Mouse (Mus musculus) ES-E14 (cell line): ENCODE measurements around the gene Ptcra.

Source experiments
- CHD2 ChIP-seq: IDR thresholded peaks from 2 replicates; pipeline ENCODE4 v1.6.1; 2014; ENCODE audit warnings: mild to moderate bottlenecking, low read depth, low read length, inconsistent platforms
- MAFK ChIP-seq: IDR thresholded peaks from 2 replicates; pipeline ENCODE4 v1.6.1; 2014; ENCODE audit warnings: mild to moderate bottlenecking, low read depth, low read length, inconsistent platforms; ENCODE audit not compliant: insufficient read depth
- ZC3H11A ChIP-seq: IDR thresholded peaks from 2 replicates; pipeline ENCODE4 v1.6.1; 2012; ENCODE audit warnings: low read depth, mild to moderate bottlenecking, inconsistent platforms, low read length, borderline replicate concordance

DNA sequence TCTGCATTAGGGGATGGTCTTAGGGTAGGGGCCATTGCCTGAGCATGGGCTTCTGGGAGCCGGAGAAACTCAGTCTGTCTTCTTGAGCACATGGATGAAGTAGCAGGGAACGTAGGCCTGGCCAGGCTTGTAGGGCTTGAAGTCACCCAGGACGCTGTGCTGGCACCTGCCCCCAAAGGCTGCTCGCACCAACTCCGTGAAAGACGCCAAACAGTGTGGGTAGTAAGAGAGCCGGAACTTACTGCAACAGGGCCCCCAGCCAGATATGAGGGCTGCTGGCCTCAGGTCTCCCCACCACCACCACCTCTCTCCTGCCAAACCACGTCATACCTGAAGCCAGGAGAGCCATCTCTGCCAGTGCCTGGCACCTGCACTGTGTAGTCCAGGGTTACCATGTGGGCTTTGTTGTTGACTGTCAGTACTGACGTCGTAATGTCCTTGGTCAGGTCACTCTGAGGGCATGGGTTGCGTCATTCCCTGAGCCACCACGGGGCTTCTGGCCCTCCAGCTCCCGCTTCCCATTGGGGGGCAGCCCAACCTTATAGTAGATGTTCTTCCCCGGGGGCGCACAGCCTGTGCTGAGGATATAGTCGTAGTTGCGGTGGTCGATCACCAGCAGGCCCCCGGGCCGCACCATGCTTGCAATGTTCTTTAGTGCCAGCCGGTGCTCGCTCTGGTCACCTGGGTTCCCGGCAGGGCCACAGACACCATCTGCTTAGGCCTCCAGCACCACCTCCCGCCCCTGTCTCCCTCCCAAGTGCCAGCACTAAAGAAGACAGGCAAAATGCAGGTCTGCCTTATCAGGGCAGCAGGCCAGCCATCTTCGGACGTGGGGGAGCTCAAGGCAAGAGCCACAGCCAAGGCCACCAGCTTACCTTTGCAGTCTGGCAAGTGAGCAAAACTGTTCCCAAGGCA is 37.5 kb downstream of the Ptcra start:
- TF ChIP-seq MAFK (no peak), ZC3H11A (no peak), CHD2 (no peak)
